Mouse (Mus musculus): Measurements from ENCODE around the gene Mmp17.
A peak's percentile ranks its signal among the peaks of the same experiment; 100 is the strongest.
"Not testable (repeated sequence)": the region's sequence is repeated elsewhere in the genome, so short reads cannot be mapped to it uniquely, and the experiment has no call there.

Gene Mmp17

GRCm38 (mm10) chr5:129590915-129591314, 6.9 kb downstream of the Mmp17 start:
- DNase-seq (ENCODE audit: low spot score), result no peak

- DNase-seq (ENCODE audit: low spot score), result peak; percentile 70
Measured at GRCm38 (mm10) chr5:129594116-129595114, 10.4 kb downstream of the Mmp17 start.

- DNase-seq (ENCODE audit: low spot score), result no peak
Measured at GRCm38 (mm10) chr5:129602071-129602487, 18.1 kb downstream of the Mmp17 start.

GRCm38 (mm10) chr5:129607476-129607875, 23.5 kb downstream of the Mmp17 start:
- DNase-seq (ENCODE audit: low spot score), result no peak

GRCm38 (mm10) chr5:129611060-129611459, 27.1 kb downstream of the Mmp17 start:
- DNase-seq (ENCODE audit: low spot score), result peak; percentile 64

- not testable (repeated sequence) for DNase-seq (ENCODE audit: low spot score)
Measured at GRCm38 (mm10) chr5:129620600-129620999, 36.6 kb downstream of the Mmp17 start.

GRCm38 (mm10) chr5:129621361-129621760, 37.4 kb downstream of the Mmp17 start:
- no peak for DNase-seq (ENCODE audit: low spot score)

- no peak for DNase-seq (ENCODE audit: low spot score)
Measured at GRCm38 (mm10) chr5:129626099-129626498, 42.1 kb downstream of the Mmp17 start.

- not testable (repeated sequence) for DNase-seq (ENCODE audit: low spot score)
Measured at GRCm38 (mm10) chr5:129626586-129626985, 42.6 kb downstream of the Mmp17 start.

- DNase-seq (ENCODE audit: low spot score), result not testable (repeated sequence)
Measured at GRCm38 (mm10) chr5:129632270-129633250, 48.6 kb downstream of the Mmp17 start.

GRCm38 (mm10) chr5:129650858-129651257, 66.9 kb downstream of the Mmp17 start:
- DNase-seq (ENCODE audit: low spot score), result no peak

- DNase-seq (ENCODE audit: low spot score), result no peak
Measured at GRCm38 (mm10) chr5:129657016-129657415, 73.0 kb downstream of the Mmp17 start.

GRCm38 (mm10) chr5:129657931-129658330, 74.0 kb downstream of the Mmp17 start:
- no peak for DNase-seq (ENCODE audit: low spot score)

Data from lung, postnatal 25 days (tissue).